Mouse (Mus musculus): ENCODE data around the gene Msh2. TPM values are rescaled to one million over a fixed set of nuclear protein-coding genes. Genes with fewer than 3 reads are reported as not detected.

The Msh2 gene
- polyA plus RNA-seq, 2 experiments, result 14.5 to 18.4 TPM

DNA sequence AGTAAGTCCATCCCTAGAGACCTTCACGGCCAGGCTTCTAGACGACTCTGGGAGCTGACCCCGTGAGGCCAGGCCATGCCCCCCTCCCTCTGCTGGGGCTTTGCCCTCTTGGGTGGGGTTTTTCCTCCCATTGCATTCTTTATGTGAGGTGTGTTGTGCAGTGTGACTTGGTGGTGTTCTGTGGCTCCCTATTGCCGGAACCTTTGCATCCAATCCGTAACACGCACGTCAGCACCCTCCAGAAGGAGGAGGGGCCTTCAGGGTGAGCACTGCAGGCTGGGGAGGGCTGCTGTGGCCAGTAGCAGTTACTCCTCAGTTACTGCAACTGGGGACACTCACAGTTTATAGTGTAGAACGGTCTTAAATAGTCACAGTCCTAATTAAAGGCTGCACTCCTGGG, 28.0 kb downstream of the Msh2 start:
- Histone ChIP-seq H3K4me1 (replicated peaks; ENCODE audit: control insufficient read depth in 2 of 2, insufficient read depth in 2 of 2, low read length in 1 of 2) (no peaks in the 10 kb centered on the region), H3K36me3 (replicated peaks; ENCODE audit: control insufficient read depth, insufficient read depth, low read depth) (no peaks in the 10 kb centered on the region; the same call in 1 of the 2 replicates), H3K27ac (no peak overlapping the region), H3K4me2 (ENCODE audit: low read depth) (no peak overlapping the region), H3K27me3 (ENCODE audit: control insufficient read depth, insufficient read depth, low read length) (no peaks in the 10 kb centered on the region), H3K9ac (replicated peaks) (no peak overlapping the region), H3K4me3 (ENCODE audit: insufficient read depth in 1 of 2, low read depth in 2 of 2, low read length in 2 of 2) (no peak overlapping the region), H3K9me3 (ENCODE audit: control insufficient read depth, low read length) (no peaks in the 10 kb centered on the region)
- 84% methylated on average over 8 of the region's 8 CpGs for WGBS (ENCODE audit: insufficient replicate concordance)
- DNase-seq (ENCODE audit: low read depth in 3 of 3, low spot score in 3 of 3) (no peak), ATAC-seq (ENCODE audit: insufficient read depth) (no peak)
- TF ChIP-seq EP300 (IDR thresholded peaks at IDR 0.05; ENCODE audit: low read depth) (no peak), CTCF (IDR thresholded peaks at IDR 0.05; ENCODE audit: low read depth) (no peak)

DNA sequence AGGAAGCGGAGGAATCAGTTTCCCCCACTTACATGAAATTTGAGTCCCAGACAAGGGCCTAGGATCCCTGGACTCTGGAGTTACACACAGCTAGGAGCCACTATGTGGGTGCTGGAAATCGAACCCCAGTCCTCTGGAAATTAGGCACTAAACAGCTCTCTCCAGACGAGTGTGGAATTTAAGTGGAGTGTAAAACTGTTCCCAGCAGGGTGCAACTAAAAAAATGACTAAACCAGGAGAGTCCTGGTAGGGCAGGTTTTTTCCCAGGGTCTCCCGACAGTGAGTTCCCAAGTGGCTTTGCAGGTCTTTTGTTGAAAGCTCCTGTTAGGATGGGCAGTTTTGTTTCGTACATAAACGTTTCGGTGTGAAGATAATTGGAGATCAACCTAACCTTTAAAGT, 52.6 kb downstream of the Msh2 start:
- no peak for ATAC-seq (ENCODE audit: insufficient read depth)
- TF ChIP-seq EP300 (IDR thresholded peaks at IDR 0.05; ENCODE audit: low read depth) (no peak), CTCF (IDR thresholded peaks at IDR 0.05; ENCODE audit: low read depth) (no peak)

DNA sequence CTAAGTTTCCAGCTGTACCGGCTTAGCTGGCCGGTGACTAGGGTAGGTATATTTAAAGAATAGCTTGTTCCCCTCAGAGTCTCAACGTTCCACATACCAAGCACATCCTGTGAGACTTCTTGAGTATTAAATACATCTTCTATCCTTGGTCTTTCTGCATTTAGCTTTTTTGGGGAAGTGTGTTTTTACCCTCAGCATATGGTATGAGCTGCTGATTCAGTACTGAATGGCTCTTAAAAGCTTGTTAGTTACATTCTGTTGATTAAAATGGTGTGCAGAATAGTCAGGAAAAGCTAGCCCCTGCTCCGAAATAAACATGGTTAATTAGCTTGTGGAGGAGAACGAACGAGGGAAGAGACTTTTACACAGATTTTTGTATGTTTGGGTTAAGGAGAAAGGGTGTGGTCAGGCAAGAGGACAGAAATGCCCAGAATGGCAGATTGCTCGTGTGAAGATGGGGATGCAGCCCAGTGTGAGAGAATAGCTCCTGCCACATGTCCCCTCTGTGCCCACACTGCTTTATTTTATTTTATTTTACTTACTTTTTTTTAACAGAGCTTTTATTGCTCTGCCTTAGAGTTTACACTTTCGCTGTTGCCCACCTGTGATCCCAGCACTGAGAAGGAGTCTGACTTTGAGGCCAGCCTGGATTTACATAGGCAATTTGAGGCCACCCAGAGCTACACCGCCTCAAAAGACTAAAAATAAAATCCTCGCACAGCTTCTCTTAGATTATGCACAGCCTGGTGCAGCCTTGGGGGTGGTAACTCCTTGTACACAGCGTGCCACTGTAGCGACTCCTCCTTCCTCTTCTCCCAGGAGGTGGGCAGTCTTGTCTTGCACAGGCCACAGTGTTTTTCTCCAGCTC, 54.6 kb downstream of the Msh2 start:
- H3K4me3 ChIP-seq (ENCODE audit: insufficient read depth in 1 of 2, low read depth in 2 of 2, low read length in 2 of 2), result no peak overlapping the region
- 74% methylated on average over 12 of the region's 12 CpGs for WGBS (ENCODE audit: insufficient replicate concordance)
- no peak for ATAC-seq (ENCODE audit: insufficient read depth)
- H3K4me1 ChIP-seq (replicated peaks; ENCODE audit: control insufficient read depth in 2 of 2, insufficient read depth in 2 of 2, low read length in 1 of 2), result no peaks in the 10 kb centered on the region
- no peak overlapping the region for H3K4me2 ChIP-seq (ENCODE audit: low read depth)
- TF ChIP-seq CTCF (IDR thresholded peaks at IDR 0.05; ENCODE audit: low read depth) (no peak), EP300 (IDR thresholded peaks at IDR 0.05; ENCODE audit: low read depth) (no peak)
- H3K36me3 ChIP-seq (replicated peaks; ENCODE audit: control insufficient read depth, insufficient read depth, low read depth), result peaks cover 6% of the 10 kb centered on the region
- no peaks in the 10 kb centered on the region for H3K27me3 ChIP-seq (ENCODE audit: control insufficient read depth, insufficient read depth, low read length)
- no peak overlapping the region for H3K9ac ChIP-seq (replicated peaks)
- DNase-seq (ENCODE audit: low read depth in 3 of 3, low spot score in 3 of 3), result no peak
- H3K9me3 ChIP-seq (ENCODE audit: control insufficient read depth, low read length), result no peaks in the 10 kb centered on the region
- no peak overlapping the region for H3K27ac ChIP-seq

More for the DNA sequence above, 52.6 kb downstream of the Msh2 start:
- Histone ChIP-seq H3K4me2 (ENCODE audit: low read depth) (no peak overlapping the region), H3K9ac (replicated peaks) (no peak overlapping the region), H3K9me3 (ENCODE audit: control insufficient read depth, low read length) (no peaks in the 10 kb centered on the region), H3K27me3 (ENCODE audit: control insufficient read depth, insufficient read depth, low read length) (no peaks in the 10 kb centered on the region), H3K36me3 (replicated peaks; ENCODE audit: control insufficient read depth, insufficient read depth, low read depth) (peaks cover 8% of the 10 kb centered on the region), H3K27ac (no peak overlapping the region), H3K4me3 (ENCODE audit: insufficient read depth in 1 of 2, low read depth in 2 of 2, low read length in 2 of 2) (no peak overlapping the region), H3K4me1 (replicated peaks; ENCODE audit: control insufficient read depth in 2 of 2, insufficient read depth in 2 of 2, low read length in 1 of 2) (no peaks in the 10 kb centered on the region)
- WGBS (ENCODE audit: insufficient replicate concordance), result 85% methylated on average over 7 of the region's 7 CpGs
- DNase-seq (ENCODE audit: low read depth in 3 of 3, low spot score in 3 of 3), result no peak

DNA sequence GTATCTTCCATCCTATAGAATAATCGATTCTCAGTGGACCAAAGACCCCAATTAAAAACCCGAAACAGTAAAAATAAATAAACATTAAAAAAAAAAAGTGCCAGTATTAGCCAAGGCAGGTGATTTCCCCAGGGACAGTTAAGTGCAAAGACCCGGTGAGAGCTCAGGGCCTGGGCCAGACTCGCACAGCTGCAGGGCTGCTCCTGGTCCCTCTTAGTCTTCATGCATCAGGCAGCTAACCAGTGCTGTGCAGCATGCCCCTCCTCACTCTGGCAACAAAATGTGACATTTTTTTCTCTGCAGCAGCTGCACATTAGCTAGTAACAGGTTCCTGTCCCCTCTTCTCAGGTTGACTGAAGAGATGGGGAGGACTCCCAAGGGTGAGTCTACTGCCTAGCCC, 59.8 kb downstream of the Msh2 start:
- no peaks in the 10 kb centered on the region for H3K36me3 ChIP-seq (replicated peaks; ENCODE audit: control insufficient read depth, insufficient read depth, low read depth)
- H3K9ac ChIP-seq (replicated peaks), result no peak overlapping the region
- no peak overlapping the region for H3K4me3 ChIP-seq (ENCODE audit: insufficient read depth in 1 of 2, low read depth in 2 of 2, low read length in 2 of 2)
- no peak overlapping the region for H3K27ac ChIP-seq
- H3K27me3 ChIP-seq (ENCODE audit: control insufficient read depth, insufficient read depth, low read length), result no peaks in the 10 kb centered on the region
- ATAC-seq (ENCODE audit: insufficient read depth) (no peak), DNase-seq (ENCODE audit: low read depth in 3 of 3, low spot score in 3 of 3) (no peak)
- 0 out of 4 replicates have a peak, but pooled peaks cover 0 to 2% of the 10 kb centered on the region in 2 experiments for H3K4me1 ChIP-seq (replicated peaks; ENCODE audit: control insufficient read depth in 2 of 2, insufficient read depth in 2 of 2, low read length in 1 of 2)
- TF ChIP-seq CTCF (IDR thresholded peaks at IDR 0.05; ENCODE audit: low read depth) (no peak), EP300 (IDR thresholded peaks at IDR 0.05; ENCODE audit: low read depth) (no peak)
- no peak overlapping the region for H3K4me2 ChIP-seq (ENCODE audit: low read depth)
- no peaks in the 10 kb centered on the region for H3K9me3 ChIP-seq (ENCODE audit: control insufficient read depth, low read length)
- WGBS (ENCODE audit: insufficient replicate concordance), result 68% methylated on average over 4 of the region's 4 CpGs

DNA sequence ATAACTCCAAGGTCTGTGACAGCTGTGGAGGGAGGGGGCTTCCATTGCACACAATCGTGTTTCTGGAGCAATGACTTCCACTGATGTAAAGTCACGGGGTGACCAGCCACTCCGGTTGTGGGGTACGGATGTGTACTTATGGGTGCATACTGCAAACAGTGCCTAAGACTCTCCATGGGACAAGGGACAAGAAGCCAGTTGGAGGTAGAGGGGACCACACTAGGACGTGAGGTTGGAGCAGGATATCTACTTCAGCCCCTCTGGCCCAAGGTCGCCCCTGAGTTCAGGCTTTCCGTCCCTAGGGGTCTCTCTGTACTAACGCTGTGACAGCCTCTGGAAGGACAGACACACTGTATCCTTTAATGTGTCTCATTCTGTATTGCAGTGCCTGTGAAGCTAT, 62.3 kb downstream of the Msh2 start:
- no peaks in the 10 kb centered on the region for H3K36me3 ChIP-seq (replicated peaks; ENCODE audit: control insufficient read depth, insufficient read depth, low read depth)
- H3K4me2 ChIP-seq (ENCODE audit: low read depth), result no peak overlapping the region
- H3K9ac ChIP-seq (replicated peaks), result no peak overlapping the region
- no peak for DNase-seq (ENCODE audit: low read depth in 3 of 3, low spot score in 3 of 3)
- no peak for ATAC-seq (ENCODE audit: insufficient read depth)
- H3K4me3 ChIP-seq (ENCODE audit: insufficient read depth in 1 of 2, low read depth in 2 of 2, low read length in 2 of 2), result no peak overlapping the region
- no peaks in the 10 kb centered on the region for H3K27me3 ChIP-seq (ENCODE audit: control insufficient read depth, insufficient read depth, low read length)
- H3K9me3 ChIP-seq (ENCODE audit: control insufficient read depth, low read length), result no peaks in the 10 kb centered on the region
- H3K27ac ChIP-seq, result no peak overlapping the region
- 0 out of 4 replicates have a peak, but pooled peaks cover 0 to 2% of the 10 kb centered on the region in 2 experiments for H3K4me1 ChIP-seq (replicated peaks; ENCODE audit: control insufficient read depth in 2 of 2, insufficient read depth in 2 of 2, low read length in 1 of 2)
- WGBS (ENCODE audit: insufficient replicate concordance), result 71% methylated on average over 8 of the region's 8 CpGs
- TF ChIP-seq EP300 (IDR thresholded peaks at IDR 0.05; ENCODE audit: low read depth) (no peak), CTCF (IDR thresholded peaks at IDR 0.05; ENCODE audit: low read depth) (no peak)

All from liver, embryonic 14.5 days (tissue).